Mouse (Mus musculus): Measurements from ENCODE around the gene Ms4a10. TPM values are rescaled to one million over a fixed set of nuclear protein-coding genes. Genes with fewer than 3 reads are reported as not detected.

Gene Ms4a10
- not detected for polyA plus RNA-seq (2015; fragmentation: Illumina TruSeq; extraction: RNeasy Lipid Tissue Mini Kit (QIAGEN cat#74804); ENCODE audit: insufficient read depth, low read depth, low replicate concordance)

DNA sequence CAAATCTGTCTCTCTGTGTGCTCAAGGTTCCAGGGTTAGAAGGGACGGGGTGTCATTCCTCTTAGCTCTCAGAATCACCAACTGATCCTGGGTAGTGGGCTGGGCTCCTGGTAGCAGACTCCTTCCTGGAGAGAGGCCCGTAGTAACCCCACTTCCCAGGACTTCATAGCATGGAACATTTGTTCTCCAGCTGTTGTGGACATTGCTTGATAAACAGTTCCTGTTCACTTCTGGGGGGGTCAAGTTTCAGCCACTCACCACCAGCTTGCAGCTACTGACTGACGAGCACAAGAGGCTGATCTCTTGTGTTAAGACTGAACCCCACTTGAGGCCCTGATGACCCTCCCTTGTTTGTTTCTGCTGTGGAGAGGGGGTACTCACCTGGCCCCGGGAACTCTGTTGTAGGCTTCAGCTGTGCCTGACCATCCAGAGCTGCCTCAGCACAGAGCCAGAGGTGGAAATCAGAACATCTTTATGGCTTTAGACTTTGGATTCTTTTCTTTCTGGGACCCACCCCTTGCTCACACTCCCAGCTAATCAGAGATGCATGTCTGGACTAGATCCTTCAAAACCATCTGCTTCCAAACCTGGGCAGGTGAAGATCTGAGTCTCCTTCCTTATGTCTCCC is at the start of gene Ms4a10:
Ms4a10 (minus strand) TSS at position 433 of the 628 bp plus-strand sequence.

DNA sequence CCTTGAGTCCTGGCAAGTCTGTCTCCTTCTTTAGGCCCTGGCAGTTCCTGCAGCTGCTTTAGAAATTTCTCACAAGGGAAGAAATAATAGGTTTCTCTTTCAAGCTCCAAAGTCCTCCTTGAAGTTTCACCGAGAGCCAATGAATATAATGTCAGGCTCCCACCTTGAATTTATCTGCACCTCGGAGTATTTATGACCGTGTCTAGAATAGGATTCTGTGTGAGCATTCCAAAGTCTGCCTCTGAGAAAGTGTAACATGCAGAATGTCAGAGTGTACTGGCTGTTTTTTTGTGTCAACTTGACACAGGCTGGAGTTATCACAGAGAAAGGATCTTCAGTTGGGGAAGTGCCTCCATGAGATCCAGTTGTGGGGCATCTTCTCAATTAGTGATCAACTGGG is 43.4 kb upstream of the Ms4a10 start, which contains the start of gene Ms4a18:
Ms4a18 (minus strand) TSS at position 141 of the 400 bp plus-strand sequence.

DNA sequence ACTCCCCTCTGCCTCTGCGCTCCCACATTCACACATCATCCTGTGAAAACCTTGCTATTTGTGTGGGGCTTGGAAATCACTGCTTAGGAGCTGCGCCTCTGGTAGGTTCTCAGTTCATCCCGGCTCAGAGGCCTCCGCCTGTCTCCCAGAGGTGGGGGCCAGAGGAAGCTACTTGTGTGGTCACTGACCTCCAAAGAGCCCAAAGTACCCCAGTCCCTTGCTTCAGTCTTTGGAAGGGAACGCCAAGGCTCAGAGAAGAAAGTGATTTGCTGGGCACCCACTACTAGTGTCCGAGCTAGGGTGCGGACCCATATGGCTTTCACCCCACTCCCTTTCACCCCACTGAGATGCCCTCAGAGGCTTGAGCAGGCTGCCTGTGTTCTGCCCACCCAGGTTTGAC is 18.7 kb upstream of the Ms4a10 start, which contains the start of gene Ms4a15:
Ms4a15 (minus strand) TSS at position 101 of the 400 bp plus-strand sequence.

DNA sequence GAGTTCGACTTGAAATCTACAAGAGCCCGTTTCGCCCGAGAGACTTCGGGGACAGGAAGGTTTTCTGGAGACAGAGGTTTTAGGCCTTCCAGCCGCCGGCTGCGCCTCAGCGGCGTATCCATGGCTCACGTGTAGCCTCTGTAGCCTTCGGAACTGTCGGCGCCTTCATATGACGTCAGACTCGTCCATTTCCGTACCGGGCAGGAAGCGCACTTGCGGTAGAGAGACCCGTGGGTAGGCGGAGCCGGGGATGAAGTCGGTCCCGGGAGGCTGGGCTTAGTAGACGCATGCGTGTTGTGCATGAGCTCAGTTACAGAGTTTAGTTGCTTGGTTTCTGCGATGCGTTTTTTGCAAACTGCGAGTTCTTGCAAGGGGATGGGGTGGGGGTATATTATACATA is 25.4 kb downstream of the Ms4a10 start, which contains the start of gene Ccdc86:
Ccdc86 (minus strand) TSS at position 155 of the 400 bp plus-strand sequence.

DNA sequence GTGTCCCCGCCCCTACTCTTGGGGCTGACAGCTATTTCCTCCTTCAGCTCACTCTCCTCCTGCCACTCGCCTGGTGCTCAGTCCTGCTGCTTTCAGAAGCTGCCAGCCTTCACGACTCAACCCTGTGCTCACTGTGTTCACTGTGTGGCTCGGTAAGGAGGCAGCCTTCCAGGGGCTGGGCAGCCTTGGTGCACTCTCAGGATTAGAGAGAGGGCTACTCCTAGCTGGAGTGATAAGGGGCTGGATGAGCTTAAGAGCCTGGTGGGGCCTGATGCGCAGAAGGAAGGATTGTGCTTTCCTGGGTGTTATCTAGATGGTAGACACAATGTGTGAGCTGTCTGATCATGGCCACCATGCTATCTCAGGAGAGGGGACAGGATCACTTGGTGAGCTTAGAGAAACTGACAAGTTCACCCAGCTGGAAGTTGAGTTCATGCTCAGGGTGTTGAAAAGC is 37.3 kb downstream of the Ms4a10 start, which contains the start of gene Ptgdr2:
Ptgdr2 (plus strand) TSS at position 51 of the 454 bp plus-strand sequence.

DNA sequence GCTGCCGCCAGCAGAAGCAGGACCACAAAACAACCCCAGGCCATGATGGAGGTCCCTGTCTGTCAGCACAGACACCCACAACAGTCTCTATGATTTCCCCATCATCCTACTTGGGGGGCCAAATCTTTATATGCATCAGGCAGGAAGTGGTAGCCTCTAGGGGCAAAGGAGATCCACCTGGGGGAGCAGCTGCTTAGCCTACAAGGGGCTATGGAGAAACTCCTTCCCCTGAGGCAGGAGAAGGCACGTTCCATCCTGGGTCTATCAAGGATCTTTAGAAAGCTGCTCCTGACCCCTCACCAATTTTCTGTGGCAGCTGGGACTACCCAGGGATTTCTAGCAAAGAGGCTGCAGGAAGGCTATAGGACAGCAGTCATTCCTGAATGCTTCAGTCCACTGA is 53.9 kb downstream of the Ms4a10 start, which contains the start of gene Zp1:
Zp1 (minus strand) TSS at position 101 of the 400 bp plus-strand sequence.

Other genes starting within 250 kb of the Ms4a10 start
- 0.52 TPM for gene Cd5, start 235.7 kb downstream of the Ms4a10 start, polyA plus RNA-seq (2015; fragmentation: Illumina TruSeq; extraction: RNeasy Lipid Tissue Mini Kit (QIAGEN cat#74804); ENCODE audit: insufficient read depth, low read depth, low replicate concordance)
- gene Cd6, start 144.6 kb downstream of the Ms4a10 start, polyA plus RNA-seq (2015; fragmentation: Illumina TruSeq; extraction: RNeasy Lipid Tissue Mini Kit (QIAGEN cat#74804); ENCODE audit: insufficient read depth, low read depth, low replicate concordance), result not detected
- 0.63 TPM for gene Slc15a3, start 134.9 kb downstream of the Ms4a10 start, polyA plus RNA-seq (2015; fragmentation: Illumina TruSeq; extraction: RNeasy Lipid Tissue Mini Kit (QIAGEN cat#74804); ENCODE audit: insufficient read depth, low read depth, low replicate concordance)
- gene Tmem132a, start 104.7 kb downstream of the Ms4a10 start, polyA plus RNA-seq (2015; fragmentation: Illumina TruSeq; extraction: RNeasy Lipid Tissue Mini Kit (QIAGEN cat#74804); ENCODE audit: insufficient read depth, low read depth, low replicate concordance), result 2.2 TPM
- 27.1 TPM for gene Tmem109, start 92.7 kb downstream of the Ms4a10 start, polyA plus RNA-seq (2015; fragmentation: Illumina TruSeq; extraction: RNeasy Lipid Tissue Mini Kit (QIAGEN cat#74804); ENCODE audit: insufficient read depth, low read depth, low replicate concordance)
- gene Prpf19, start 79.4 kb downstream of the Ms4a10 start, polyA plus RNA-seq (2015; fragmentation: Illumina TruSeq; extraction: RNeasy Lipid Tissue Mini Kit (QIAGEN cat#74804); ENCODE audit: insufficient read depth, low read depth, low replicate concordance), result 27.3 TPM
- gene Zp1, start 54.0 kb downstream of the Ms4a10 start, polyA plus RNA-seq (2015; fragmentation: Illumina TruSeq; extraction: RNeasy Lipid Tissue Mini Kit (QIAGEN cat#74804); ENCODE audit: insufficient read depth, low read depth, low replicate concordance), result not detected
- not detected for gene Ptgdr2, start 37.5 kb downstream of the Ms4a10 start, polyA plus RNA-seq (2015; fragmentation: Illumina TruSeq; extraction: RNeasy Lipid Tissue Mini Kit (QIAGEN cat#74804); ENCODE audit: insufficient read depth, low read depth, low replicate concordance)
- gene Ccdc86, start 25.4 kb downstream of the Ms4a10 start, polyA plus RNA-seq (2015; fragmentation: Illumina TruSeq; extraction: RNeasy Lipid Tissue Mini Kit (QIAGEN cat#74804); ENCODE audit: insufficient read depth, low read depth, low replicate concordance), result 1.2 TPM
- gene Ms4a15, start 18.6 kb upstream of the Ms4a10 start, polyA plus RNA-seq (2015; fragmentation: Illumina TruSeq; extraction: RNeasy Lipid Tissue Mini Kit (QIAGEN cat#74804); ENCODE audit: insufficient read depth, low read depth, low replicate concordance), result not detected
- gene Ms4a18, start 43.4 kb upstream of the Ms4a10 start, polyA plus RNA-seq (2015; fragmentation: Illumina TruSeq; extraction: RNeasy Lipid Tissue Mini Kit (QIAGEN cat#74804); ENCODE audit: insufficient read depth, low read depth, low replicate concordance), result not detected
- gene Ms4a8a, start 106.4 kb upstream of the Ms4a10 start, polyA plus RNA-seq (2015; fragmentation: Illumina TruSeq; extraction: RNeasy Lipid Tissue Mini Kit (QIAGEN cat#74804); ENCODE audit: insufficient read depth, low read depth, low replicate concordance), result not detected
- gene 1700017D01Rik, start 156.2 kb upstream of the Ms4a10 start, polyA plus RNA-seq (2015; fragmentation: Illumina TruSeq; extraction: RNeasy Lipid Tissue Mini Kit (QIAGEN cat#74804); ENCODE audit: insufficient read depth, low read depth, low replicate concordance), result not detected
- not detected for gene 1700025F22Rik, start 190.7 kb upstream of the Ms4a10 start, polyA plus RNA-seq (2015; fragmentation: Illumina TruSeq; extraction: RNeasy Lipid Tissue Mini Kit (QIAGEN cat#74804); ENCODE audit: insufficient read depth, low read depth, low replicate concordance)
- not detected for gene Ms4a13, start 222.1 kb upstream of the Ms4a10 start, polyA plus RNA-seq (2015; fragmentation: Illumina TruSeq; extraction: RNeasy Lipid Tissue Mini Kit (QIAGEN cat#74804); ENCODE audit: insufficient read depth, low read depth, low replicate concordance)

Data from pancreas, adult 10 weeks (tissue).